In the genomic region with DNA sequence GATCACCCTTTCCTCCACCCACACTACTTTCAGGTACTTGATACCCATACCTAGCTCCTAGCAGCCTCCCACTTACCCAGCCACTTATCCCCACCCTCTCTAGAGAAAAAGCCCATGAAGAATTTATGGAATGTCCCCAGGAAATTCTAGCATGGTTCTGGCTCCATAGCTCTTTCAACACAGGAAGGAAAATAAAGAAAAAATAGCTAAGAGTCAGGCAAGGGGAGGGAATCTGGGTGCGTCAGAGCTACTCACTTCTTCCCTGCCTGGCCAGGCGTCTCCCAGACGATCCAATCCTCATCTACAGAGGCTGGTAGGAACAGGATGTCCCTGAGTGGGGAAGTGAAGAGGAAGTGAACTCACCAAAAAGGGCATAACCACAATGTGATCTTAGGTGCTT, we compare ENCODE assay signal across 11 mouse cellular contexts. TPM values are rescaled to one million over a fixed set of nuclear protein-coding genes. Genes with fewer than 3 reads are reported as not detected.
DNase-seq lines count a peak whose midpoint lies in the region; ATAC-seq lines count a peak whose summit lies in the region.
"Had no signal": no experiment of that assay in that cellular context is flagged by ENCODE, and none has a peak within 500 bp of the region (broad histone marks: within the 10 kb centered on the region; RNA-seq: fewer than 3 reads in every experiment).

No protein-coding gene starts in this region.

- peaks cover 5 to 11% of the 10 kb centered on the region in 2 experiments for H3K4me1 ChIP-seq in heart, embryonic 14.5 days (ENCODE audit: control insufficient read depth in 2 of 2, insufficient read depth in 2 of 2, low read length in 2 of 2)
- no peaks in the 10 kb centered on the region for H3K4me1 ChIP-seq in liver, embryonic 16.5 days (ENCODE audit: control insufficient read depth, low read depth, low read length)
- H3K4me1 ChIP-seq: liver, embryonic 15.5 days had no signal

- peak overlapping the region; percentile 14 to 61; a peak in 3 of 4 replicates for H3K27ac ChIP-seq in heart, embryonic 14.5 days (replicated peaks in 1 of 2; ENCODE audit: control insufficient read depth in 1 of 2, insufficient read depth in 1 of 2, low read depth in 2 of 2, low read length in 2 of 2)
- H3K27ac ChIP-seq in liver, embryonic 16.5 days (ENCODE audit: low read length), result no peak overlapping the region
- H3K27ac ChIP-seq: liver, embryonic 15.5 days; neural tube, embryonic 13.5 days had no signal

- 25% methylated on average over 3 of the region's 3 CpGs for WGBS in heart, embryonic 14.5 days
- 48% methylated on average over 3 of the region's 3 CpGs for WGBS in liver, embryonic 16.5 days (ENCODE audit: insufficient replicate concordance)

- H3K4me2 ChIP-seq in heart, embryonic 14.5 days (ENCODE audit: low read length), result no peak overlapping the region
- H3K4me2 ChIP-seq in liver, embryonic 16.5 days (ENCODE audit: low read depth, low read length), result no peak overlapping the region
- H3K4me2 ChIP-seq: liver, embryonic 15.5 days; neural tube, embryonic 13.5 days had no signal

- H3K9ac ChIP-seq in heart, embryonic 14.5 days (ENCODE audit: low read length), result no peak overlapping the region
- H3K9ac ChIP-seq in liver, embryonic 16.5 days (ENCODE audit: low read depth, low read length), result no peak overlapping the region
- H3K9ac ChIP-seq: liver, embryonic 15.5 days; neural tube, embryonic 13.5 days had no signal

- peak; percentile 38 to 63 for DNase-seq in adrenal gland, adult (ENCODE audit: inconsistent age in 2 of 2, low spot score in 1 of 2)
- DNase-seq in adrenal gland, postnatal 25 days, result no peak
- peak; percentile 12 for DNase-seq in 3134 (ENCODE audit: extremely low read depth, insufficient read length, low spot score)
- no peak for DNase-seq in layer of hippocampus, adult 8-10 months (ENCODE audit: low spot score in 2 of 2)
- DNase-seq in spleen, adult 12 weeks (ENCODE audit: low spot score), result no peak
- DNase-seq: cerebellum, postnatal 25 days had no signal

- peaks cover 35% of the 10 kb centered on the region for H3K36me3 ChIP-seq in heart, embryonic 14.5 days (ENCODE audit: control insufficient read depth, insufficient read depth, low read length)
- H3K36me3 ChIP-seq in liver, embryonic 16.5 days (ENCODE audit: control insufficient read depth, insufficient read depth), result no peaks in the 10 kb centered on the region

- ATAC-seq in heart, embryonic 14.5 days (ENCODE audit: insufficient number of reproducible peaks, insufficient read depth, low FRiP score, low read depth), result peak; percentile 39
- ATAC-seq in liver, embryonic 16.5 days (ENCODE audit: low read depth), result peak; percentile 43
- no peak for ATAC-seq in monocyte, adult 5-6 weeks (replicated peaks; ENCODE audit: insufficient number of reproducible peaks, low FRiP score, low TSS enrichment, poor library complexity, severe bottlenecking)

- no peaks in the 10 kb centered on the region for H3K27me3 ChIP-seq in heart, embryonic 14.5 days (ENCODE audit: control insufficient read depth, insufficient read depth, low read length)
- H3K27me3 ChIP-seq in liver, embryonic 16.5 days (ENCODE audit: control insufficient read depth, insufficient read depth, low read depth, low read length), result no peaks in the 10 kb centered on the region
- H3K27me3 ChIP-seq: liver, embryonic 15.5 days; neural tube, embryonic 13.5 days had no signal

- no peaks in the 10 kb centered on the region for H3K9me3 ChIP-seq in heart, embryonic 14.5 days (ENCODE audit: control insufficient read depth, low read length)
- H3K9me3 ChIP-seq in liver, embryonic 16.5 days (replicated peaks; ENCODE audit: control insufficient read depth, low read length), result no peaks in the 10 kb centered on the region
- H3K9me3 ChIP-seq: liver, embryonic 15.5 days; neural tube, embryonic 13.5 days had no signal

- no peak overlapping the region for H3K4me3 ChIP-seq in heart, embryonic 14.5 days (ENCODE audit: control insufficient read depth in 1 of 2, insufficient read depth in 1 of 2, low read depth in 1 of 2, low read length in 2 of 2)
- H3K4me3 ChIP-seq in liver, embryonic 16.5 days (ENCODE audit: low read depth, low read length), result no peak overlapping the region
- H3K4me3 ChIP-seq: liver, embryonic 15.5 days; neural tube, embryonic 13.5 days had no signal

RNA-seq across cellular contexts. Expression of a gene that starts 34.0 kb away (rescaled TPM):
- 9.0 and 10.5 TPM in 2 replicates for total RNA-seq in adrenal gland, postnatal 25 days (2021)
- polyA plus RNA-seq in heart, embryonic 14.5 days (2014; fragmentation: Nextera tagmentation; extraction: Ambion mirVana), result 6.5 and 6.9 TPM in 2 replicates
- polyA plus RNA-seq in liver, embryonic 16.5 days (2015; fragmentation: Nextera tagmentation; extraction: Ambion mirVana), result 1.7 and 2.2 TPM in 2 replicates
- total RNA-seq in monocyte, adult 5-6 weeks (2017), result not detected in 3 replicates
- total RNA-seq in layer of hippocampus, adult 8-10 months (2022), result 10 to 100 TPM; 60.8 to 73.5 (median 66.5) TPM

Comparison
In these comparisons a context has a peak if more than half of its experiments do, and no peak if none do; other contexts are left out.
1. DNase-seq: peak in adrenal gland, adult (2 of 2) and 3134 (single experiment); none in adrenal gland, postnatal 25 days (single experiment), layer of hippocampus, adult 8-10 months (0 of 2) and spleen, adult 12 weeks (single experiment).
2. RNA of a gene that starts 34.0 kb away (total RNA-seq): 60.8 to 73.5 TPM in layer of hippocampus, adult 8-10 months and 9.0 to 10.5 TPM in adrenal gland, postnatal 25 days; not detected in monocyte, adult 5-6 weeks; every median in the first group is over 10 times any median in the second.